Mouse (Mus musculus) C2C12 (cell line): ENCODE results near the gene Rabgef1. TPM values are rescaled to one million over a fixed set of nuclear protein-coding genes. Genes with fewer than 3 reads are reported as not detected.

ENCODE experiments used
- H3K27me3 ChIP-seq: one replicate; pipeline ENCODE4 v1.6.1; 2011; ENCODE audit not compliant: control insufficient read depth, insufficient read depth, insufficient read length
- H3K36me3 ChIP-seq: one replicate; pipeline ENCODE4 v1.6.1; 2011; ENCODE audit not compliant: control insufficient read depth, insufficient read depth
- H3K4me3 ChIP-seq: one replicate; pipeline ENCODE4 v1.5.1; 2011; ENCODE audit warnings: mild to moderate bottlenecking, control low read depth; ENCODE audit not compliant: poor library complexity, insufficient read depth, severe bottlenecking
- H3K79me2 ChIP-seq: one replicate; pipeline ENCODE4 v1.6.1; 2011; ENCODE audit not compliant: control insufficient read depth, insufficient read depth
- H3K79me3 ChIP-seq: one replicate; pipeline ENCODE4 v1.6.1; 2011; ENCODE audit warnings: low read depth, control low read depth
- H3ac ChIP-seq: one replicate; pipeline ENCODE3; 2011; ENCODE audit warnings: low read depth; ENCODE audit not compliant: control insufficient read depth, insufficient read length
- CEBPB ChIP-seq: IDR thresholded peaks from one replicate; pipeline ENCODE4 v1.6.1; 2011; ENCODE audit warnings: low read depth, mild to moderate bottlenecking, control low read depth, moderate library complexity
- CTCF ChIP-seq: IDR thresholded peaks from one replicate; pipeline ENCODE4 v1.5.1; 2011; ENCODE audit not compliant: control insufficient read depth, insufficient read depth, insufficient read length
- FOSL1 ChIP-seq: IDR thresholded peaks from one replicate; pipeline ENCODE4 v1.8.0; 2011; ENCODE audit warnings: mild to moderate bottlenecking, low read length; ENCODE audit not compliant: poor library complexity, insufficient read depth, severe bottlenecking
- MAX ChIP-seq: IDR thresholded peaks from one replicate; pipeline ENCODE4 v1.6.1; 2011; ENCODE audit warnings: mild to moderate bottlenecking, control low read depth
- MYOD1 ChIP-seq: IDR thresholded peaks from one replicate; pipeline ENCODE4 v1.6.1; 2011; ENCODE audit warnings: low read depth; ENCODE audit not compliant: control insufficient read depth, insufficient read length
- MYOG ChIP-seq: IDR thresholded peaks from one replicate; pipeline ENCODE4 v1.6.1; 2011; ENCODE audit not compliant: control insufficient read depth, insufficient read length; ENCODE audit errors: extremely low read depth
- USF1 ChIP-seq: IDR thresholded peaks from one replicate; pipeline ENCODE4 v1.6.1; 2011; ENCODE audit warnings: low read depth, mild to moderate bottlenecking, control low read depth, moderate library complexity
- polyA plus RNA-seq: library from polyadenylated mRNA; unstranded; fragments of >200 nt; fragmentation: generic; extraction: Trizol; gene quantifications from one replicate; pipeline ENCODE4 v1.2.1, GENCODE M21; 2012; ENCODE audit warnings: missing spikeins

Gene Rabgef1
- polyA plus RNA-seq, 1 experiment, result 14.3 TPM

GRCm38 (mm10) chr5:130256678-130257271, 85.2 kb downstream of the Rabgef1 start:
- H3K79me3 ChIP-seq, result peaks cover 34% of the 10 kb centered on the region
- H3K79me2 ChIP-seq, result peaks cover 57% of the 10 kb centered on the region
- H3K36me3 ChIP-seq, result peaks cover 24% of the 10 kb centered on the region
- peak overlapping the region; percentile 97 for H3ac ChIP-seq
- no peaks in the 10 kb centered on the region for H3K27me3 ChIP-seq
- H3K4me3 ChIP-seq, result peak overlapping the region; percentile 50
- TF ChIP-seq USF1 (no peak), MYOG (no peak), CTCF (no peak), CEBPB (no peak), FOSL1 (no peak), MYOD1 (no peak), MAX (peak; percentile 47)

DNA sequence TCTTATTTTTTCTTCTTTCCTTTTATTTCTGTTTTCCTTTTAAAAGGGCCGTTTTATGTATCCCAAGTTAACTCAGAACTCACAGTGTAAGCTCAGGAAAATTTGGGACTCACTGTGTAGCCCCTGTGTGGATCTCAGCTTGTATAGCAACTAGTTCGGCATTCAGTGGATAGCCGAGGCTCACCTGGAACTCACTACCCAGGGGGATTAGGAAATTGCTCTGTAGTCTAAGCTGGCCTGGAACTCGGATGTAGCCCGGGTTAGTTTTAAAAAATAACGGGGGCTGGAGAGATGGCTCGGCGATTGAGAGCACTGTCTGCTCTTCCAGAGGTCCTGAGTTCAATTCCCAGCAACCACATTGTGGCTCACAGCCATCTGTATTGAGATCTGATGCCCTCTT, 85.7 kb downstream of the Rabgef1 start:
- Histone ChIP-seq H3K36me3 (peaks cover 19% of the 10 kb centered on the region), H3K4me3 (peak overlapping the region; percentile 50), H3K27me3 (no peaks in the 10 kb centered on the region), H3ac (peak overlapping the region; percentile 97), H3K79me2 (peaks cover 51% of the 10 kb centered on the region), H3K79me3 (peaks cover 30% of the 10 kb centered on the region)
- TF ChIP-seq MYOD1 (no peak), FOSL1 (no peak), CEBPB (no peak), USF1 (no peak), CTCF (no peak), MYOG (no peak), MAX (no peak)

GRCm38 (mm10) chr5:130263454-130263853, 91.9 kb downstream of the Rabgef1 start:
- TF ChIP-seq MYOD1 (no peak), MAX (no peak), USF1 (no peak), MYOG (no peak), CTCF (no peak), FOSL1 (no peak), CEBPB (no peak)
- H3K4me3 ChIP-seq, result no peak overlapping the region
- H3K79me2 ChIP-seq, result peaks cover 6% of the 10 kb centered on the region
- peaks cover 14% of the 10 kb centered on the region for H3K36me3 ChIP-seq
- H3K27me3 ChIP-seq, result no peaks in the 10 kb centered on the region
- H3ac ChIP-seq, result no peak overlapping the region
- H3K79me3 ChIP-seq, result peaks cover 2% of the 10 kb centered on the region

Other genes starting within 250 kb of the Rabgef1 start
- 16.5 TPM for gene Vkorc1l1, start 229.8 kb upstream of the Rabgef1 start, polyA plus RNA-seq
- gene Gusb, start 168.7 kb upstream of the Rabgef1 start, polyA plus RNA-seq, result 56.0 TPM
- gene Asl, start 142.6 kb upstream of the Rabgef1 start, polyA plus RNA-seq, result 26.4 TPM
- 32.6 TPM for gene Crcp, start 142.5 kb upstream of the Rabgef1 start, polyA plus RNA-seq
- 22.3 TPM for gene Tpst1, start 98.5 kb upstream of the Rabgef1 start, polyA plus RNA-seq
- 2.4 TPM for gene Kctd7, start 26.9 kb upstream of the Rabgef1 start, polyA plus RNA-seq
- 26.9 TPM for gene Tmem248, start 45.3 kb downstream of the Rabgef1 start, polyA plus RNA-seq
- gene Sbds, start 83.7 kb downstream of the Rabgef1 start, polyA plus RNA-seq, result 43.2 TPM
- gene Tyw1, start 83.8 kb downstream of the Rabgef1 start, polyA plus RNA-seq, result 24.2 TPM
- 0.02 TPM for gene Caln1, start 197.7 kb downstream of the Rabgef1 start, polyA plus RNA-seq
- gene A330070K13Rik, start 212.8 kb downstream of the Rabgef1 start, polyA plus RNA-seq, result not detected